Mouse (Mus musculus) splenic B cell, adult 2 months (primary cell): ENCODE data around the gene Lpcat1.

Experiments used
- DNase-seq: peaks from one replicate; pipeline ENCODE4 v3.0.0-alpha.2; 2011; ENCODE audit warnings: low read depth, low spot score
- H3K27me3 ChIP-seq: 2 replicates; pipeline ENCODE4 v1.6.1; 2012; ENCODE audit warnings: mild to moderate bottlenecking, low read length, moderate library complexity, mixed read lengths; ENCODE audit not compliant: control insufficient read depth, poor library complexity, insufficient read depth, severe bottlenecking
- H3K36me3 ChIP-seq: 2 replicates; pipeline ENCODE4 v1.6.1; 2012; ENCODE audit warnings: mild to moderate bottlenecking, low read length, moderate library complexity, mixed read lengths; ENCODE audit not compliant: control insufficient read depth, poor library complexity, insufficient read depth, severe bottlenecking

Lpcat1 gene

DNA sequence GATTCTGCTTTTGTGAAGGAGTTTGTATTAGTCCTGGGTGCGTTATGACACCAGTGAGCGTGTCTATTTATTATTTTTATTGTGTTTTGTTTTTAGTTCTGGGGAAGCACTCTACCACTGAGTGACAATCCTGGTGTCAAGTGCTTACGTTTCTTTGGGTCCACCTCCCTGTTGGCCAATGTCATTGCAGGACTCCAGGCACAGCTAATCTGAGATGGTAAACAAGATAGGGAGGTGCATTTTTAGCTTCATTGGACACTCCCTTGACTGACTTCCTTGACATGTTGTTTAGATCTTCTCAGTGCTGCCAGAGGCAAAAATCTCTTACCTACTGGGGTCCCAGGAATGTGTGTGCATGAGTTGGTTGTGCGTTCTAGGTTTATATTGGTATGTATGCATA, 26.0 kb upstream of the Lpcat1 start:
- Histone ChIP-seq H3K36me3 (no peaks in the 10 kb centered on the region), H3K27me3 (no peaks in the 10 kb centered on the region)
- DNase-seq, result no peak

DNA sequence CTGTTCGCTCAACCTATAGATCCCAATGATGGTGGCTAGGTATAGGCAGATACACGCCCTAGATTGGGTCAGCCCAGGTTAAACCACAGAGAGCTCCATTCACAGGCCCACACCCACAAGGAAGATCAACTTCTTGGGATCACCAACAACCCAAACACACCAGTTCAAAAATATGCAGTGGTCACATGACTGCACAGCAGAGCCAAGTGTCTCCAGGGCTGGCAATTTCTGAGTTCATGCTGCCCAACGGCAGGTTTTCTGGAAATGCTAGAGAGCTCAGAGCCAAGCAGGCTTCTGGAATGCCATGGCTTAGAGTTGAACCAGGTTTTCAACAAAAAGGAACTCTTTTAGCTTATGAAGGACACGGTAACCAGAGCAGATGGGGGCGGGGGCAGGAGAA, 25.3 kb upstream of the Lpcat1 start:
- no peaks in the 10 kb centered on the region for H3K27me3 ChIP-seq
- no peak for DNase-seq
- H3K36me3 ChIP-seq, result no peaks in the 10 kb centered on the region

DNA sequence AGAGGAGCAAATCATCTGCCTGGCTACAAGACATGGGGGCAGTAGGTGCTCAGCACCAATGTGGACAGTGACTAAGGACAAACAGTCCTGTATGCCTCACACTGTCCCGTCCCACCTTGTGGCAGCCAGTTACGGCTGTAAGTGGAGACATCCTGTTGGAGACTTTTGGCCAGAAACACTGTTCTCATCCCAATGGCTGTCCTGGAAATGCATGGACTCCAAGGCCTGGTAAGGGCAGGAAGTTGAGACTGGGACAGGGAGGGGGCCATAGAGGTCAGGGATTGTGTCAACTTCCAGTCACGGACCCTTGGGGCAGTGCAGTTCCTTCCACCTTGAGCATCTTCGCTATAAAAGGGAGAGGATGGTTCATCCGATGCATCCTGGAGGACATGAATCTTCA, 24.6 kb upstream of the Lpcat1 start:
- no peaks in the 10 kb centered on the region for H3K36me3 ChIP-seq
- no peak for DNase-seq
- H3K27me3 ChIP-seq, result no peaks in the 10 kb centered on the region

DNA sequence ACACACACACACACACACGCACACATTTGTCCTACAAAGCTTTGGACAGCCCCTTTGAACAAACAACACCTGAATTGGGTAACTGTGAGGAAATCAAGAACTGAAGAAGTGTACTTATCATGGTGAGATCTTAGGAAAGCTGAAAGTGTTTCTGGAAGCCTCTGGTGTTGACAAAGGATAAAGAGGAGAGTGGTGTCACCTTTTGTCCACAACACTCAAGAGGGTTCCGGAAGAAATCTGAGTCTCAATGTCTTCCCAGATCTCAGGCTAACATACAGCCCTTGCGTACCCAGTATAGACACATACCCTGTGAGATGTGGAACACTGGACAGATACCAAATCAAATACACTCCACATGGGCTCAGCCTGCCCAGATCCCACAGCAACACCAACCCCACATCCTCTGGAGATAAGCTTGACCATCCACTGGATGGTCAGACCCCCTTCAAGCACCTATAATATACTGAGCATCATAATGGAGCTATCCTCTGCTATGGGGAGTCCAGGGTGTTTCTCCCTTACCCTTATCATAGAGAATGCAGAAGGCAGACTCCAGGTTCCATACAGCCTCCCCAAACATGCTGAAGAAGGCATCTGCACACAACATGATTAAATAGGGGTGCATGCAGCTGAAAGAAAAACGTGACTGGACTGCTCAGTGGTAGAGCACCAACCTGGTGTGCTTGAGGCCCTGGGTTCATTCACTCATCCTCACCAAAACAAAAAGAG, 23.7 kb upstream of the Lpcat1 start:
- H3K27me3 ChIP-seq, result no peaks in the 10 kb centered on the region
- no peak for DNase-seq

DNA sequence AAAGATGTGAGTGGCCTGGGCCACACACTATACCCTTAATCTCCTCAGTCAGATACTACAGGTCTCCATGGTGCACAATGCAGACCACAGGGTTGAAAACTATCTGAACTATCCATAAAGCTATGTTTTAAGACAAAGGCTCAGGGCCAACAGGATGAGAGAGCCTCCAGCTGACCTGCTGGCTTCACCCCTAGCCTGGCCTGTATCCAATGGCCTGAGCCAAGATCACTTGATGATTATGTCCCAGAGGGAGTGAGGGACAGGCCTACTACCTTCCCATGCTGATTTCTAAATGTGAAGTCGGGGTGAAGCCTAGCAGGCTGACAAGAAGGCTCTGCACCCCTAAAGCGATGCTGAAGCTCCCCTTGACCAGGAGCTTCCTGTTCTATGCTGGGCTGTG, 21.9 kb upstream of the Lpcat1 start:
- H3K36me3 ChIP-seq, result no peaks in the 10 kb centered on the region
- H3K27me3 ChIP-seq, result no peaks in the 10 kb centered on the region
- no peak for DNase-seq

More for the DNA sequence above, 23.7 kb upstream of the Lpcat1 start:
- no peaks in the 10 kb centered on the region for H3K36me3 ChIP-seq

DNA sequence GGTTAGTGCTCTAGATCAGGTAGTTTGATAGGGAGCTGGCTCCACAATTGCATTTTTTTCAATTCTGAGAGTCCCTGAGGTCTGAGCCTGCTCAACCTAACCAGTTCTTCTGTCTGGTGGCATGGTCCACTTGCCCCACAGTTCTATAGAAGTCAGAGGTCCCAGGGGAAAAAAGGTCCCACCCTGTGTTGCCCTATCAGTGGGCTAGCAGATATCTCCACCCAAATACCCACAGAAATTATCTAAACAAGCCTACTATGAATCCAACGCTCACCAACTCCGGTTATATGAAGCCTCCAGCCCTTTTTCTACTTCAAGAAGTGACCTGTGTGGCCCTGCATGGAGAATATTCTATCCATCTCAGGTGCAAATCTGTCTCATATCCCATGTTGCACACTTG, 20.9 kb upstream of the Lpcat1 start:
- DNase-seq, result no peak
- Histone ChIP-seq H3K27me3 (no peaks in the 10 kb centered on the region), H3K36me3 (no peaks in the 10 kb centered on the region)

DNA sequence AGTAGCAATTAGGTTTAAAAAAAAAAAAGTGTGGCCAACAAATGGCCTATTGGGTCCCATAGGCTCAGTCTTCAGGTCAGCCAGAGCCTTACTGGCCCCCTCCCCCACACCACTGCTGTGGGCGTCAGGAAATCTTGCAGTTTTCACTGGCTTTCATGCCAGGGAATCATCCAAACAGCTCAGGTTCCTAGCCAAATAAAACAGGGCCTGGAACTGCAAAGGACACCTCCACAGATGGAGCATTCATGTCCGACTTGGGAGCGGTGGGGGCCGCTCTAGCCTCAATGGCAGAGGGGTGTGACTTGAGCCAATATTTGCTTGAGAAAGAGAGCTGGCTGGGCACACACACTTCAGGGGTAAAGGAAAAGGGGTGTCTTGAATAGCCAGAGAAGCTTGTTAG, 20.5 kb upstream of the Lpcat1 start:
- DNase-seq, result no peak
- Histone ChIP-seq H3K36me3 (no peaks in the 10 kb centered on the region), H3K27me3 (no peaks in the 10 kb centered on the region)

DNA sequence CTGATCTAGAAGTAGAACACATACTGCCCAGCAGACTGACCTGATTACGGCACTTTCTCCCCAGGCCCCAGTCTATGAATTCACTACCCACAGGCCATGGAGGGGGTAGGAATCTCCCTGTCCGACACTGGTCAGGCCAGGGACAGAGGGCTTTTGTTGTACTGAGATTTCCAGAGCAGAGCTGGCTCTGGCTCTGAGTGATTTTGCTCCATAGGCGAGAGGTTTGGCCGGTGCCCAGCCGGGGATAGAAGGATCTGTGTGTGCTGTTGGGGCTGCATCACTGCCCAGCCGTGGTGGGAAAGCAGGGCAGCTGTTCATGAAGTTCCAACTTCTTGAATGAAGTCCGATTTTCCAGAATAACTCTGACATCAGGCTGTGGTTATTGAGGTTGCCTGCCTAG, 20.1 kb upstream of the Lpcat1 start:
- Histone ChIP-seq H3K36me3 (no peaks in the 10 kb centered on the region), H3K27me3 (no peaks in the 10 kb centered on the region)
- no peak for DNase-seq

DNA sequence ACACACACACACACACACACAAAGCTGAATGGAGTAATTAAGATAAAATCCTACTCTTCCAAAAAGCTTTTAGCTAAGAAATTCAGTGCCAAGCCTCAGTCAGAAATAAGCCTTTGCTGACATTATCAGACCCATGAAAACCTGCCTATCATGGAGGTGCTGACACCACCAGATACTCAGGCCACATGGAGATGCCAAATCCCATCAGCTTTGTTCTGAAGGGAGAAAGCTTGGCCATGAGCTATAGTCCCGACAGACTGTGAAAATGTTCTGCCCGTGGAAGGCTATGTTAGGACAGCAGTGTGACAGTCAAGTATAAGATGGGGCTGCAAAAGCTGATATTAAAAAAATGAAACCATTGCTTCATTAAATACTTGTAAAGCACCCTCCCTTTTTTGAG, 19.5 kb upstream of the Lpcat1 start:
- Histone ChIP-seq H3K27me3 (no peaks in the 10 kb centered on the region), H3K36me3 (no peaks in the 10 kb centered on the region)

DNA sequence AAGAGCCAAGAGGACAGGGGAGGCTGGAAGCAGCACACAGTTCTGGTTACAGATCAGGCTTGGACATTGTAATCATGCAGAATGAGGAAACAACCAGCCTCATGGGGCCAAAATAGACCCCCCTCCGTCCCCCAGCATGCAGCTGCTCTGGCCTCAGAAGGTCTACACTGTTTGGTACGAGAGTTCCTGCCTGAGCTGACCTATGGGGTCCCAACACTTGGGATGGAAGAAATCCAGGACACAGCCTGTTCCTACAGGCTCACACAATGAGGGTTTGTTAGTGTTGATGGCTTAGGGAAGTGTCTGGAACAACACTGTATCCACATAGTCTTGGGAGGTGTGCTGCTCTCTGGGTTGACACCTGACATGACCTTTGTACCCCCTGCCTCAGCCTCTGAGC, 18.8 kb upstream of the Lpcat1 start:
- DNase-seq, result no peak
- Histone ChIP-seq H3K27me3 (no peaks in the 10 kb centered on the region), H3K36me3 (no peaks in the 10 kb centered on the region)

More for the DNA sequence above, 19.5 kb upstream of the Lpcat1 start:
- no peak for DNase-seq

DNA sequence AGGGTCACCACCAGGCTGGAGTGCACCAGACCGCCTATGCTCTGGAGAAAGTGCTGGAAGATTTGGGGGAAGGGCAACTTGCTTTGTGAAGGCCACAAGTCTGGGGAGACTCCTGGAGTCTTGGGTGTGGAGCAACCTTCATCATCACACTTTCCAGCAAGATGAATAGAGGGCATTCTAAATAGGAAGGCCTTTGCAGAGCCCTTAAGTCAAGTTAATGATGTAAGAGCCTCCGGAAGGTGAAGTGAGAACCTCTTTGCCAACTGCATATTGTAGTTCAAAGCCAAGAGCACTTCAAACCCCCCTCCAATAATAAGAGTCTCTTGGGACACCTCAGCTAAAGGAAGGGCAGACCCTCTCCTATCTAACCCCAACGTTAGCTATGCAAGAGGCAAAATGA, 18.3 kb upstream of the Lpcat1 start:
- no peaks in the 10 kb centered on the region for H3K27me3 ChIP-seq
- no peak for DNase-seq
- no peaks in the 10 kb centered on the region for H3K36me3 ChIP-seq

DNA sequence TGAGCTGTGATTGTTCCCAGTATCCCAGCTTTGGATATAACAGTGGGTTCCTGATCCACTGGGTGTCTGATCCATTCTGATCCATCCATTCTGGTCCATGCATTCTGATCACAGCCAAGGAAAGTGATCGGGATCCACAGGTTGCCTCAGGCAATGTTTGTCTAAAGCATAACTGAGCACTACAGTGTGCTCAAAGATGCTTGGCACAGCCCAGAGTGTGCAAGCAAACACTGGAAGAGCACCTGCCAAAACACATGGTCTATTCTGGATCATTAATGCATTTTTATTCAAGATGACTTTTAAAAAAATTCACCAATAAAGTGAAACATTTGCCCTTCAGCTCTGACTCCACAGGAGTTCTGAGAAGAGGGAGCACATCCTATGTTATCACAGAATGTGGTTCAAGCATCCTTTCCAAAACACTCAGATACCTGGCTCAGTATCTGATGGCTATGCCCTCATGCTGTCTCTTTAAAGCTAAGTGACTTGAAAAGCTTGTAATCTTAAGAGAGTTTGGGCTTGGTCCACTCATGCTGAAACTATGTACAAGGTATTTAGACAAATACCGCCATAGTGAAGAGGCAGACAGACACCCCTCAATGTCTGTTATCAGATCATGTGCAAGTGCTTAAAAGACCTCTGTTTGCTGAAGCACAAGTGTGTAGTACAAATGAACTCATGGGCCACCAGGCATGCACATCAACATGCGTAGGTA, 13.3 kb upstream of the Lpcat1 start:
- H3K27me3 ChIP-seq, result no peaks in the 10 kb centered on the region
- no peak for DNase-seq

DNA sequence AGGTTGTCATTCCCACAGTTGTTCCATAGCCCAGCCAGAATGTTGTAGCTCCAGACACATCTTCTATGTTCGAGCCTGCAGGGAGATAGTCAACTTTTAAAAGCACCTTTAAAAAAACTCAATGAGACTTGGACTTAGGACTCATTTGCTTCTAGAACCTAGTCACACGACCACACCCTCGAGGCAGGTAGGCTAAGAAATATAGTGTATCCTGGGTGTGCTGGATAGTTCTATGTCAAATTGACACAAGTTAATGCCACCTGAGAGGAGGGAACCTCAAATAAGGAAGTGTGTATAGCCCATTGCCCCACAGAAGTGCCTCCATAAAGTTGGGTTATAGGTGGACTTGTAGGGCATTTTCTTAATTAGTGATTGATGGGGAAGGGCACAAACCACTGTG, 11.7 kb upstream of the Lpcat1 start:
- DNase-seq, result no peak
- no peaks in the 10 kb centered on the region for H3K27me3 ChIP-seq
- no peaks in the 10 kb centered on the region for H3K36me3 ChIP-seq

More for the DNA sequence above, 13.3 kb upstream of the Lpcat1 start:
- H3K36me3 ChIP-seq, result no peaks in the 10 kb centered on the region

DNA sequence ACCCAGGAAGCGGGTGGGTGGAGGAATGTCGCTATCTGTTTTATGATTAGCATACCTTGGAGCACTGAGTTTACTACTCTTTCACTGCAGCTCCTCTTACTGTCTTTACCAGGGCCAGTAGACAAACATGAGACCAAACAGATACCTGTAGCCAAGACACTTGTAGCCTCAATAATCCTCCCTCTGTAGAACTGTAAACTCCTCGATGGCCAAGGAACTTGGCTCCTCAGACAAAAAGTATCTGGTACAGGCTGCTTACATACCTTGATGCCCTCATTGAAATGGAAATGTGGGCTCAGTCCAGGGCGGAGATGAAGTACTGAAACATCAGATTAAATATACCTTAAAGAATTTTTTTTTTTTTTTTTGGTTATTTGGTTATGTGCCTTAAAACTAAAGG, 9.7 kb upstream of the Lpcat1 start:
- H3K27me3 ChIP-seq, result no peaks in the 10 kb centered on the region
- no peak for DNase-seq
- no peaks in the 10 kb centered on the region for H3K36me3 ChIP-seq

DNA sequence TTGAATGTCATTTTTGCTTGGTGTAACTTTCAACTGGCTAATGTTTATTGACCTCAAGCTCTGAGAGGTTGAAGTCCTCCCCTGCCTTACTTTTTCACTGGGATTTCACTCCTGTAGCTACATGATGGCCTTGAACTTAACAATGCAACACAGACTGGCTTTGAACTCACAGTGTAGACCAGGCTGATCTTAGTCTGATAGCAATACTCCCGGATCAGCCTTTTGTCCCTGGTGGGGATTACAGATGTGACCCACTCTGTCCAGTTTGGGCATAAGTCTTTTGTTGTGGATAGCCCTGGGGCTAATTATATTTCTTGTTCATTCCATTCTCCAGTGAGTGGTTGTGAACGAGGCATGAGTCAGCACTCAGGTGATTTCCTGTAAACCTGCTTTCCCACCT, 9.3 kb upstream of the Lpcat1 start:
- no peak for DNase-seq
- Histone ChIP-seq H3K27me3 (no peaks in the 10 kb centered on the region), H3K36me3 (no peaks in the 10 kb centered on the region)

DNA sequence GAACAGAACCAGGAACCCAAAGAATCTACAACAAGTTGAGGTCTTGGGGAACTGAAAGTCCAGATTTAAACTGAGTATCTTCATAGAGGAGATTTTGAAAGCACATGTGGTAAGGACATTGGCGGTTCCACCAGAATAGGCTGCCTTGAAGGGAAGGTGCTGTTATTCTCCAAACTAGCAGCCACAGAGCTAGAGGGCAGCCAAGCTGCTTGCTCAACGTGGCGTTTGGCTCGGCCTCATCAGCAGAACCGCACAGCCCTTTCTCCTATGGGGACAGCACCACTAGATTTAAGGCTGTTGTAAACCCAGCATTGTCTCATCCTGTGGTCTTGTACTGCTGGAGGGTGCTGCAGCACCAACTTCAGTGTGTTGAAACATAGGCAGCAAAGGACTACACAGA, 8.3 kb upstream of the Lpcat1 start:
- peak; percentile 43 for DNase-seq
- Histone ChIP-seq H3K27me3 (no peaks in the 10 kb centered on the region), H3K36me3 (no peaks in the 10 kb centered on the region)
